Mouse (Mus musculus) layer of hippocampus, adult 8-10 months (tissue): ENCODE measurements at regions not wholly inside any gene's neighbourhood (a gene's known extent, or its start where the extent isn't known, plus 50 kb on each side); places are given as distances from the start of the nearest gene placed in this dataset.

Experiments
- DNase-seq, 2 experiments: peaks; one replicate each; pipeline ENCODE4 v3.0.0; 2022; ENCODE audit warnings: low spot score in 2 of 2

DNA sequence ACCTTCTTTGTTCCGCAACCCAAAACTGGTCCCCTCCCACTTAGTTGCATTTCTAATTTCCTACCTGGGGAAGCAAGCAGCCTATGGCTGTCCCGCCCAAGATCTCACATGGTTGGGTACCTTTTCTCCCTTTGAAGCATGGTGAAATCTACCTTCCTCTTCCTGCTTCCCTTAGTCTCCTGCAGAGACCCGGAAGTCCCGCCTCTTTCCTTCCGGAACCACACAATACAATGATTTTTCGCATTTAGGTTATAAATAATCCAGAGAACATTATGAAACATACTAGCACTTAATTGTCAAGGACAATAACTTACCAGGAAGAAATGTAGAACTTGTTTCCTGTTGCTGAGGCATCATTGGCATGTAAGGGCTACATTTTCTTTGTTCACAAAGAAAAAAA is 58.8 kb downstream of the 1700009N14Rik start:
- no peak for DNase-seq

DNA sequence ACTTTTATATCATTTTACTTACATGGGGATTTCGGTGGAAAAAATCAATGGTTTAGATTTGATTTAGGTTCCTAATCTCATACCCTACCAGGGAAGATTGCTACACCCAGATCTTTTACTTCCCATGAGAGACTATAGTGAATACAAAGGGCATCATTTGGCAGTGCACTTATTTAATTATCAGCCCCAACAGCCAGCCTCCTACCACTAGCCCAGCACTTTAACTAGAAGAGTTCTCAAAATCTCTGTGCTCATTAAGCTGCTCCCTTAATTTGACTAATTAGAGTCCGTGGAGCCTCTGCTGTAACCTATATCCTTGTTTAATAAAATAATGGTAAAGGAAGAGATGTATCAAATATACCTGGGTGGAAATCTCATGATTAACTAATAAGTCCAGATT is 77.4 kb downstream of the 1700009N14Rik start:
- DNase-seq: no peak

GRCm38 (mm10) chr4:39528661-39529060 is 78.6 kb downstream of the 1700009N14Rik start:
- no peak for DNase-seq

GRCm38 (mm10) chr4:39556101-39556763 is 106.1 kb downstream of the 1700009N14Rik start:
- DNase-seq: no peak

GRCm38 (mm10) chr4:39597426-39597825 is 147.3 kb downstream of the 1700009N14Rik start:
- DNase-seq: no peak

DNA sequence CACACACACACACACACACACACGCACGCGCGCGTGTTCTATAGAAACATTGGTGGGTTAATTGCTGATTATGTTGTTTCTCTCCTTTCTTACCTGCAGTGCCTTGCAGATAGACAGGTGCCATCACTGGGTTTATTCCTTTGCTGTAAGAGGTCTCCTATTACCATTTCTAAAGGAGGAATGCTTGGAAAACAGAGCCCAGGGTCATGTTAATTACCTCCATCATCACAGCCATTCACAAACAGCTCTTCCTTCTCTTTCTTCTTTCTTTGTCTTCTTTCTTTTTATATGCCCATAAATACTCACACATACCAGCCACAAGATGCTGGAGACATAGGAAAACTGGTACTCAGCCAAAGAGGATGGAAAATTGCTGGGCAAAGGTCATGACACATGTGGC is 155.0 kb downstream of the 1700009N14Rik start:
- no peak for DNase-seq

GRCm38 (mm10) chr4:39644136-39644535 is 194.0 kb downstream of the 1700009N14Rik start:
- DNase-seq: no peak

DNA sequence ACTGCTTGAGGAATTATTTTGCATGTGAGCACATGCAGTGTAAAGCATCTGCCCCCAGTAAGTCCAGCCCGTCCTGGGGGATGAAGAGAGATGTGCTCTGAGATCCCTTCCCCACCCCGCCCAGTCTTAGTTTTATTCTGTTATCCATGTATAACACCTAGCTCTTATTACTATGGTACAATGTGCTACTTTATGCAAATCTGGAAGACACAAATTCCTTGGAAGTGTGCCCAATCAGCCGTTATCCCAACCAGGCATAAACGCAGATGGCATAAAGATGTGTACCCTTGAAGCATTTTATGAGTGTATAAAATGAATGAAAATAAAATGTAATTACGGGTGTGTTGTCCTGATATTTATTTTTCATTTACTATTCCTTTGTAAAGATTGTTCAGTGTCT is 194.8 kb downstream of the 1700009N14Rik start:
- DNase-seq: peak in 1 of 2 experiments; percentile 14

DNA sequence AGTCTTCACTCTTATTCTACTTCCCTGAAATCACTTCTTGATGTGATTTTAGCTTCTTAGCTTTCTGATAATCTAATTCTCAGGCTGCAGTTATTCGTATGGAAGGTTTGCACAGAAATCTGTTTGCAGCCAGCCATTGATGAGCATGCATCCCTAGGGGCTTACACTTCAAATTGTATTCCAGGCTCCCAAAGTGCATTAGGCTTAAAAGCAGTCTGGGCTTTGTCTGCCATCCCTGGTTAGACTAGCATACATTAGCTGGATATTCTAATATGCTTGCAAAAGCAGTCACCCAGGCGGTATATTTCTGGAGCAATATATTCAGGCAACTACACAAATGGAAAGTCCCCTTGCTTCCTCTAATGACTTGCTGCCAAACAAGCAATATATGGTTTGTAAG is 210.4 kb downstream of the 1700009N14Rik start:
- DNase-seq: no peak

- no peak for DNase-seq
Observed at GRCm38 (mm10) chr4:39672609-39673008, 222.5 kb downstream of the 1700009N14Rik start.

- no peak for DNase-seq
Observed at GRCm38 (mm10) chr4:39695236-39695635, 245.1 kb downstream of the 1700009N14Rik start.

DNA sequence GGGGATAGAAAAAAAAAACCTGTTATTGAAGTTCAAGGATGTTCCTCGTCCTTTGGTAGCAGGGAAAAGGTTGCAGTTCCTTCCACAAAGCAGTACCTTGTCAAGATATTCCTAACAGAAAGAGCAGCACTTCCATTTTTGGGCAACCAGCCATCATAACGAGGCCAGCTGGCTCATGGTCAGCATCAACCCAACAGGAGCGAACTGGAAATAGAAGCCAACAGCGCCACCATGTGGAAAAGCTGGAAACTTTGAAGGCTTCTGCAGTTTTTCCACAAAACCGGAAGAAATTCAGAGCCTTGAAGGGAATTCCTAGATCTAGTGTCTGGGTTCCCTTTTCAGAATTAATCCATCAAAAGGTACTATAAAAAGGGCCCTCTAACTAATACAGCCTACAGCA is 247.5 kb downstream of the 1700009N14Rik start:
- peak; percentile 71 to 83 for DNase-seq

DNA sequence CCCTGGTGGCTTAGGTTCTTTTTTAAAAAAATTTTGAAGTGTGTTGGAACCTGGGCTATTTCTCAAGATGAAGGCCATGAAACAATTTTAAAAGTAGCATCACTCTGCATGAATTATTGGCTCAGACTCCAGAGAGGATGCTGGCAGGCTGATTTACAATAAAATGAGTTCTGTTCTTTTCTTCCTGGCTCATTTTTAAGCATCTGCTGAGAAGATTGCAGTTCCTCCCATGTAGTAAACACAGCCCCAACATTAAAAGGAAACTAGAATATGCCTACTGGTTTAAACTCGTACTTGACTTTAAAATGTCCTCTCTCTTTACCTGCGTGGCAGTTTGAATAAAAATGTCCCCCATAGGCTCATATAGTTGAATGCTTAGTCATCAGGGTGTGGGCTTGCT is 249.3 kb downstream of the 1700009N14Rik start:
- no peak for DNase-seq

- no peak for DNase-seq
Observed at GRCm38 (mm10) chr4:39717477-39717876, 267.4 kb downstream of the 1700009N14Rik start.

DNA sequence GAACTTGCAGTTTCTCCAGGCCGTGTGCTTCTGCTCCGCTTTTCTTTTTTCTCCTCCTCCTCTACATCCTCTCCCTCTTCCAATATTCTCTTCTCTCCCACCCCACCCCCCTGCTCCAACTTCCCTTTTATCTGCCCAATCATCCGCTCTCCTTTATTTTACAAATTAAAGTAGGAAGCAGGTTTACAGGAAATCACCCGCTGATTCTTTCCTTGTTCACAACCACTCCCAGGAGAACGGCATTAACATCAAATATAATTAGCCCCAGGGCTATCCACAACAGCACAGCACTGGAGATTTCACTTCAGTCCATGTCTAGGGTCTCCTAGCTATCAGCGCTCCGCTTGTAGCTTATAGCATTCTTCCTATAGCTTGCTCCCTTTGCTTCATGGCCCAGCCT is 268.6 kb downstream of the 1700009N14Rik start:
- DNase-seq: no peak

DNA sequence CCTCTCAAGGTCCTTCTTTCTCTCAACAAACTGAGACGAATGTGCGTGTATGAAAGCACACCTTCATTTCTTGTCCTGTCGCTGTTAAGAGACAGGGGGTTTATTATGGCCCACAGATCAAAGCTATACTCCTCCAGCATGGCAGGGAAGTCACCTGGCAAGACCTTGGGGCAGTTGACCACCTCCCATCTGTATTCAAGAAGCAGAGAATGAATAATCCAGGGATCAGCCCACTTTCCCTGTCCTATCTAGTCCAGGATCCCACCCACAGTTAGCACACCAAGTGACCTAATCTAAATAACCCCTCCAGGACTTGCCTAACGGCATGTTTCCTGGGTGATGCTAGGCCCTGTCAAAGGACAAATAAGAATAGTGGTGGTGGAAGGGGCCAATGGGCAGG is 269.9 kb downstream of the 1700009N14Rik start:
- DNase-seq: no peak

GRCm38 (mm10) chr4:39721524-39721923 is 271.4 kb downstream of the 1700009N14Rik start:
- no peak for DNase-seq

DNA sequence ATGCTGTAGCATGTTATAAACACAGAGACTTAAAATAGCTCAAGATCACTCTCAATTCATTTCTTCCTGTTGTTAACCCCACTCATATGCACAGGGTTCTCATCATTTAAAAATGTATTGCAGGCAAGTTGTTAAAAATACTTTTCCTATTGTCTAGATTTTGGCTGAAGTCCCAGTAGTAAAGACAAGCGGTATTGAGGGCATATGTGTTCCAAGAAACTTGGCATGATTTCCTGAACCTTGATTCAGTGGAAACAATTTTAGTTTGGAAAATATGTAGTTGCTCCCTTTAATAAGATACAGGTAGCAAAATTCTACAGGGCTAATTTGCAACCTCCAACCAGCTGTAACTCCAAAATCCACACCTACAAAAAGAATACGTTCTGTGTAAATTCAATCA is 315.5 kb downstream of the 1700009N14Rik start:
- no peak for DNase-seq

DNA sequence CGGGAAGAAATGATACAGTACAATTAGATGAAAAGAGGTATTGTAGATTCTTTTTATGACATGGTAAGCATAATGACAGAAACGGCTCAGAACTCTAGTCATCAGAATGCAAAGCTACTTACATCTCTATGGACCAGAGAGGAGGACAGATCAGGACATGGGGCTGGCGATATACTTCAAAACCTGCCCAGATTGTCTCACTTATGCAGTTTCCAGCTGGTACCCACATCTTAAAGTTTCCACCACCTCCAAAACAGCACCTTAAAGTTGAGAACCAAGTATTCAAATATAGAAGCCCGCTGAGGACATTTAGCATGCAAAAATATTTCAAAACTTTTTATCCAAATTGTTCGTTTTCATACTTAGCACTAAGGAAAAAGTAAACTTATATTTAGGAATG is 341.0 kb downstream of the 1700009N14Rik start:
- no peak for DNase-seq

GRCm38 (mm10) chr4:39809950-39810349 is 332.9 kb upstream of the Aco1 start:
- no peak for DNase-seq

DNA sequence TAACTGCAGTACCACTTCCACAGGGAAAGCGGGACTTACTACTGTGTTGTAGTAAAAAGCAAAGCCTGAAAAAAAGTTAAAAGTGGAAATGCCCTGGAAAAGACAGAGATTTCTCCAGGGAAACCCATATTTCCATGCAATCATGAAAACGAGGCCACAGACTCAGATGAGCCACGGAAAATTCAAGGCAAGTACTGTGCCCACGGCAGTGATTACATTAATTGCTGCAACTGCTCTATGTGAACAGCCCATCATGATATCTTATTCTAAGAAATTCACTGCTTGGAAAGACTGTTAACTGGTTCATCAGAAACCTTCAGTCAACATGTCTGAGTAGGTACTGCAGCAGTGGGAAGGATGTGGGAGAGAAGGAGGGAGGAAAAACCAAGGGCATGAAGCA is 330.1 kb upstream of the Aco1 start:
- no peak for DNase-seq

- no peak for DNase-seq
Observed at GRCm38 (mm10) chr4:39815620-39816019, 327.3 kb upstream of the Aco1 start.

DNA sequence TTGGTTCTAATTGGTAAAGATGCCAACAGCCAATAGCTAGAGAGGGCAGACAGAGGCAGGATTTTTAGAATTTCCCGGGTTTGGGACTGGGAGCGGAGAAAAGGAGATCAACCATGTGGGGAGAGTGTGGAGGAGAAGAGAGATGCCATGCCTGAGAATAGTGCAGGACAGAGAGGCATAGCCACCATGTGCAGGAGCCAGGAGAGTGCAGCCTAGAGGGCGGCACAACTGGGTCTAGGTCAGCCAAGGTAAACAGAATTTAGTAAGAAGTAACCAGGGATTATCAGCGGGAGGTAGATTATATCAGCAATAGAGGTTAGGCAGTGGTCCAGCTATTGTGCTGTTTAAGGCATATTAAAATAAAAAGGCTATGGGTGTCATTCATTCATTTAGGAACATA is 325.2 kb upstream of the Aco1 start:
- no peak for DNase-seq

DNA sequence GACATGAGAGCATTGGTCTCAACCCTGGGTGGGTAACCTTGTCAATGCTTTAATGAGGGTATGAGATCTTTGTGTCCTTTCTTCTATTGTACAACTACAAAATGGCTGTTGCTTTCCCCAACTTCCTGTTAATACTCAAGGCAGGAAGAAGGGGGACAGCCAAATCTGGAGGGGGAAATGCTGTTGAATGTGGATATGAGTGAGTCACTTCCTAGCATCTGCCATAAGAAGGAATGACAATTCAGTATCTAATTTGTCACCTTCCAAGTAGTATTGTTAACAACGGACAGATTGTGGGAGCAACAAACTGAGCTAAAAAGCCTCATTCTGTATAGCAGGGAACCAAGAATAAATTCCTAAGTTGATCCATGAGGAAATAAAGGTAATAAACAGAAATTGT is 309.2 kb upstream of the Aco1 start:
- no peak for DNase-seq
